Mouse (Mus musculus) cerebral cortex, adult 2 months (tissue): Measurements from ENCODE around the gene Serpinf1.

Experiments used
- WGBS: fragments of 180-500 bp; shearing (Covaris S2); methylation state at CpG from one replicate; pipeline ENCODE4 v1.1.7; 2018; 5-methylcytosine and 5-hydroxymethylcytosine counted together

Serpinf1 gene

GRCm38 (mm10) chr11:75422013-75422792 lies at the start of gene Serpinf1:
Serpinf1 (minus strand) TSS chr11:75422701.
- WGBS: 74% methylated on average over 10 of the region's 10 CpGs

- 72% methylated on average over 3 of the region's 3 CpGs for WGBS
Measured at GRCm38 (mm10) chr11:75470675-75471074, 48.2 kb upstream of the Serpinf1 start.

- 93% methylated on average over 4 of the region's 4 CpGs for WGBS
Measured at GRCm38 (mm10) chr11:75469261-75469660, 46.8 kb upstream of the Serpinf1 start.

GRCm38 (mm10) chr11:75468410-75468809 lies 45.9 kb upstream of the Serpinf1 start:
- 47% methylated on average over 7 of the region's 7 CpGs for WGBS

GRCm38 (mm10) chr11:75467512-75468215 lies 45.2 kb upstream of the Serpinf1 start:
- WGBS: 14% methylated on average over 19 of the region's 19 CpGs

GRCm38 (mm10) chr11:75466731-75467505 lies 44.4 kb upstream of the Serpinf1 start:
- 90% methylated on average over 4 of the region's 4 CpGs for WGBS

- 85% methylated on average over 6 of the region's 6 CpGs for WGBS
Measured at GRCm38 (mm10) chr11:75465051-75465450, 42.5 kb upstream of the Serpinf1 start.

- WGBS: 75% methylated on average over 6 of the region's 6 CpGs
Measured at GRCm38 (mm10) chr11:75464417-75464816, 41.9 kb upstream of the Serpinf1 start.

- 80% methylated on average over 4 of the region's 4 CpGs for WGBS
Measured at GRCm38 (mm10) chr11:75463624-75464023, 41.1 kb upstream of the Serpinf1 start.

GRCm38 (mm10) chr11:75462865-75463336 lies 40.4 kb upstream of the Serpinf1 start:
- 3% methylated on average over 9 of the region's 9 CpGs for WGBS

GRCm38 (mm10) chr11:75462253-75462783 lies 39.8 kb upstream of the Serpinf1 start:
- 4% methylated on average over 13 of the region's 16 CpGs for whole genome bisulfite sequencing

GRCm38 (mm10) chr11:75461743-75462252 lies 39.3 kb upstream of the Serpinf1 start:
- WGBS: under 1% methylated on average over 27 of the region's 30 CpGs

GRCm38 (mm10) chr11:75460844-75461742 lies 38.6 kb upstream of the Serpinf1 start, which contains the start of gene Tlcd2:
Tlcd2 (plus strand) TSS chr11:75461715.
- under 1% methylated on average over 46 of the region's 46 CpGs for WGBS

- WGBS: 4% methylated on average over 19 of the region's 19 CpGs
Measured at GRCm38 (mm10) chr11:75460103-75460843, 37.8 kb upstream of the Serpinf1 start.

- WGBS: 23% methylated on average over 5 of the region's 5 CpGs
Measured at GRCm38 (mm10) chr11:75459751-75460102, 37.2 kb upstream of the Serpinf1 start.

- 60% methylated on average over 5 of the region's 5 CpGs for WGBS
Measured at GRCm38 (mm10) chr11:75459141-75459711, 36.7 kb upstream of the Serpinf1 start.

GRCm38 (mm10) chr11:75458628-75459041 lies 36.1 kb upstream of the Serpinf1 start:
- WGBS: 49% methylated on average over 8 of the region's 8 CpGs

- 14% methylated on average over 3 of the region's 3 CpGs for WGBS
Measured at GRCm38 (mm10) chr11:75458169-75458568, 35.7 kb upstream of the Serpinf1 start.

- 76% methylated on average over 7 of the region's 7 CpGs for WGBS
Measured at GRCm38 (mm10) chr11:75456440-75456871, 34.0 kb upstream of the Serpinf1 start.
